Mouse (Mus musculus) MEL (cell line): ENCODE measurements at regions not wholly inside any gene's neighbourhood (a gene's known extent, or its start where the extent isn't known, plus 50 kb on each side); places are given as distances from the start of the nearest gene placed in this dataset.
A peak's percentile ranks its signal among the peaks of the same experiment; 100 is the strongest.

ENCODE experiments used
- DNase-seq: peaks from one replicate; pipeline ENCODE4 v3.0.0; 2011; ENCODE audit warnings: low read depth, low spot score
- H3K27ac ChIP-seq: 2 replicates; pipeline ENCODE4 v1.5.1; 2012; ENCODE audit warnings: low read depth, mild to moderate bottlenecking, control low read depth, low read length, moderate library complexity; ENCODE audit not compliant: control insufficient read depth
- H3K27me3 ChIP-seq, 2 experiments: fragments of 150-350 bp in 1 of 2; sonication (generic) in 1 of 2; 2 replicates each; pipeline ENCODE4 v1.6.1; 2012; ENCODE audit warnings: low read length in 2 of 2, mild to moderate bottlenecking in 2 of 2, improper control_type of control experiment in 1 of 2, moderate library complexity in 1 of 2; ENCODE audit not compliant: insufficient read depth in 2 of 2, control insufficient read depth in 1 of 2
- H3K36me3 ChIP-seq, 2 experiments: 2 replicates each; pipeline ENCODE4 v1.6.1; 2012 to 2014; ENCODE audit warnings: low read length in 2 of 2, improper control_type of control experiment in 1 of 2, inconsistent platforms in 1 of 2, mild to moderate bottlenecking in 1 of 2; ENCODE audit not compliant: insufficient read depth in 2 of 2, control insufficient read depth in 1 of 2
- H3K4me1 ChIP-seq, 2 experiments: fragments of 150-350 bp in 1 of 2; sonication (generic) in 1 of 2; 2 replicates each; pipeline ENCODE4 v1.6.1; 2012; ENCODE audit warnings: low read length in 2 of 2, improper control_type of control experiment in 1 of 2, mild to moderate bottlenecking in 1 of 2; ENCODE audit not compliant: insufficient read depth in 2 of 2, control insufficient read depth in 1 of 2
- H3K4me3 ChIP-seq, 2 experiments: fragments of 150-350 bp in 1 of 2; sonication (generic) in 1 of 2; 2 replicates each; pipeline ENCODE4 v1.5.1; 2012; ENCODE audit warnings: low read depth in 2 of 2, low read length in 2 of 2, mild to moderate bottlenecking in 2 of 2, moderate library complexity in 2 of 2, control low read depth in 1 of 2, improper control_type of control experiment in 1 of 2; ENCODE audit not compliant: control insufficient read depth in 1 of 2, insufficient read depth in 1 of 2
- H3K79me2 ChIP-seq: 2 replicates; pipeline ENCODE4 v1.6.1; 2012; ENCODE audit warnings: mild to moderate bottlenecking, low read length, moderate library complexity; ENCODE audit not compliant: control insufficient read depth, poor library complexity, insufficient read depth
- H3K9ac ChIP-seq: 2 replicates; pipeline ENCODE4 v1.6.1; 2012; ENCODE audit warnings: low read depth, mild to moderate bottlenecking, control low read depth, low read length, moderate library complexity; ENCODE audit not compliant: control insufficient read depth, poor library complexity, severe bottlenecking
- H3K9me3 ChIP-seq: fragments of 150-350 bp; sonication (generic); replicated peaks from 2 replicates; pipeline ENCODE4 v1.6.1; 2012; ENCODE audit warnings: mild to moderate bottlenecking, low read length, improper control_type of control experiment, moderate library complexity; ENCODE audit not compliant: insufficient read depth
- BHLHE40 ChIP-seq: IDR thresholded peaks from 2 replicates; pipeline ENCODE4 v1.6.1; 2012; ENCODE audit warnings: low read depth, mild to moderate bottlenecking, inconsistent platforms, low read length, improper control_type of control experiment, borderline replicate concordance
- CHD1 ChIP-seq: IDR thresholded peaks from 2 replicates; pipeline ENCODE4 v1.6.1; 2012; ENCODE audit warnings: low read depth, mild to moderate bottlenecking, inconsistent platforms, low read length, improper control_type of control experiment
- CHD2 ChIP-seq: IDR thresholded peaks from 2 replicates; pipeline ENCODE4 v1.6.1; 2011; ENCODE audit warnings: low read length, improper control_type of control experiment
- ELF1 ChIP-seq: IDR thresholded peaks from 2 replicates; pipeline ENCODE4 v1.6.1; 2014; ENCODE audit warnings: low read depth, mild to moderate bottlenecking, inconsistent platforms, low read length, improper control_type of control experiment, moderate library complexity
- EP300 ChIP-seq, 2 experiments: IDR thresholded peaks; 2 replicates each; pipeline ENCODE4 v1.6.1; 2011; ENCODE audit warnings: improper control_type of control experiment in 2 of 2, low read length in 2 of 2, low read depth in 1 of 2, mild to moderate bottlenecking in 1 of 2
- ETS1 ChIP-seq: IDR thresholded peaks from 2 replicates; pipeline ENCODE4 v1.6.1; 2012; ENCODE audit warnings: low read depth, mild to moderate bottlenecking, inconsistent platforms, low read length, improper control_type of control experiment, moderate library complexity
- GABPA ChIP-seq: IDR thresholded peaks from 2 replicates; pipeline ENCODE4 v1.6.1; 2012; ENCODE audit warnings: low read depth, mild to moderate bottlenecking, inconsistent platforms, low read length, improper control_type of control experiment, moderate library complexity
- GATA1 ChIP-seq: IDR thresholded peaks from 2 replicates; pipeline ENCODE4 v1.6.1; 2011; ENCODE audit warnings: low read depth, low read length, improper control_type of control experiment
- HCFC1 ChIP-seq: IDR thresholded peaks from 2 replicates; pipeline ENCODE4 v1.6.1; 2012; ENCODE audit warnings: low read depth, mild to moderate bottlenecking, inconsistent platforms, low read length, improper control_type of control experiment, moderate library complexity
- JUND ChIP-seq: IDR thresholded peaks from 2 replicates; pipeline ENCODE4 v1.6.1; 2011; ENCODE audit warnings: low read depth, mild to moderate bottlenecking, improper control_type of control experiment, low read length
- KAT2A ChIP-seq: conservative IDR thresholded peaks from 2 replicates; pipeline ENCODE4 v1.6.1; 2012; ENCODE audit warnings: low read depth, low read length, improper control_type of control experiment, inconsistent platforms
- MAFK ChIP-seq: IDR thresholded peaks from 2 replicates; pipeline ENCODE4 v1.6.1; 2011; ENCODE audit warnings: low read depth, mild to moderate bottlenecking, low read length, improper control_type of control experiment, borderline replicate concordance
- MAX ChIP-seq: IDR thresholded peaks from 2 replicates; pipeline ENCODE4 v1.6.1; 2011; ENCODE audit warnings: low read length, improper control_type of control experiment
- MXI1 ChIP-seq: IDR thresholded peaks from 2 replicates; pipeline ENCODE4 v1.6.1; 2011; ENCODE audit warnings: mild to moderate bottlenecking, low read depth, low read length, improper control_type of control experiment
- MYB ChIP-seq: IDR thresholded peaks from 2 replicates; pipeline ENCODE4 v1.6.1; 2011; ENCODE audit warnings: mild to moderate bottlenecking, low read depth, low read length, improper control_type of control experiment
- MYC ChIP-seq: IDR thresholded peaks from 2 replicates; pipeline ENCODE4 v1.6.1; 2011; ENCODE audit warnings: low read depth, mild to moderate bottlenecking, low read length, improper control_type of control experiment, moderate library complexity
- NELFE ChIP-seq: IDR thresholded peaks from 2 replicates; pipeline ENCODE4 v1.6.1; 2011; ENCODE audit warnings: low read depth, low read length, improper control_type of control experiment
- POLR2AphosphoS2 ChIP-seq: IDR thresholded peaks from 2 replicates; pipeline ENCODE4 v1.6.1; 2011; ENCODE audit warnings: low read length, improper control_type of control experiment
- RCOR1 ChIP-seq: IDR thresholded peaks from 2 replicates; pipeline ENCODE4 v1.6.1; 2012; ENCODE audit warnings: low read depth, mild to moderate bottlenecking, inconsistent platforms, low read length, improper control_type of control experiment
- SIN3A ChIP-seq: IDR thresholded peaks from 2 replicates; pipeline ENCODE4 v1.6.1; 2012; ENCODE audit warnings: low read length, improper control_type of control experiment, inconsistent platforms
- TAL1 ChIP-seq: IDR thresholded peaks from 2 replicates; pipeline ENCODE4 v1.6.1; 2012; ENCODE audit warnings: mild to moderate bottlenecking, inconsistent platforms, low read length, moderate library complexity, mixed read lengths
- TBP ChIP-seq: IDR thresholded peaks from 2 replicates; pipeline ENCODE4 v1.8.0; 2011; ENCODE audit warnings: low read depth, low read length, improper control_type of control experiment
- TCF12 ChIP-seq: IDR thresholded peaks from 2 replicates; pipeline ENCODE4 v1.6.1; 2014; ENCODE audit warnings: low read depth, mild to moderate bottlenecking, inconsistent platforms, low read length, improper control_type of control experiment, moderate library complexity
- USF1 ChIP-seq: IDR thresholded peaks from 2 replicates; pipeline ENCODE4 v1.6.1; 2014; ENCODE audit warnings: low read depth, mild to moderate bottlenecking, inconsistent platforms, low read length, improper control_type of control experiment, moderate library complexity
- USF2 ChIP-seq, 2 experiments: IDR thresholded peaks; 2 replicates each; pipeline ENCODE4 v1.6.1; 2011 to 2012; ENCODE audit warnings: improper control_type of control experiment in 2 of 2, low read length in 2 of 2, borderline replicate concordance in 1 of 2, inconsistent platforms in 1 of 2, low read depth in 1 of 2, mild to moderate bottlenecking in 1 of 2; ENCODE audit not compliant: insufficient read depth in 1 of 2
- ZKSCAN1 ChIP-seq: IDR thresholded peaks from 2 replicates; pipeline ENCODE4 v1.6.1; 2012; ENCODE audit warnings: low read depth, mild to moderate bottlenecking, inconsistent platforms, low read length, improper control_type of control experiment, moderate library complexity
- ZMIZ1 ChIP-seq: IDR thresholded peaks from 2 replicates; pipeline ENCODE4 v1.6.1; 2012; ENCODE audit warnings: low read depth, mild to moderate bottlenecking, inconsistent platforms, low read length, improper control_type of control experiment, moderate library complexity

DNA sequence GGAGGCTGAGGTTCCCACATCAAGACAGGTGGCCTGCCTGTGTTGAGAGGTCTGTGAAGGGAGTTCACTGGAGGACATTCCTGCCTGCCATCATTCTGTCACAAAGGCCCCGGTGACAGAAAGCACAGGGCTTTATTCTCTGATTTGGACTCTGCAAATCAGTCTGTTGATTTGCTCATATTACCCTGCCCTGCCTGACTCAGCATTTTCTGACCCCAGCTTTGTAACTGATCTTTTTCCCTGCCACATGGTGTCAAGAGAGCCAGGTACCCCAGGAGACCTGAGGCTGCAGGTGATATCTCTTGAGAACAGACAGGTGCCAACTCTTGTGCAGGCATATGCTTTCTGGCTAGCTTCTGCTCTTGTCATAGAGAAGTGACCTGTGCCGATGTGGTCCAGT lies 906.5 kb upstream of the Lrrc6 start:
- no peak overlapping the region for H3K4me3 ChIP-seq
- no peak overlapping the region for H3K27ac ChIP-seq
- TF ChIP-seq EP300 (IDR thresholded peaks at IDR 0.05; ENCODE audit: low read depth in 1 of 2, low read length in 2 of 2) = peak in 1 of 2 experiments; percentile 31; a peak in 1 of 4 replicates
- peak; percentile 91 for TF ChIP-seq MAFK
- peak; percentile 11; the same call in 1 of the 2 replicates for TF ChIP-seq RCOR1
- no peak for TF ChIP-seq MAX
- TF ChIP-seq MYC = 0 out of 2 replicates have a peak, but pooled peaks have one; percentile 20
- TF ChIP-seq, all 39 proteins: peak for 4
- H3K9ac ChIP-seq = no peak overlapping the region
- H3K27me3 ChIP-seq = no peaks in the 10 kb centered on the region
- peaks cover 44 to 50% of the 10 kb centered on the region in 2 experiments for H3K4me1 ChIP-seq
- H3K9me3 ChIP-seq = no peaks in the 10 kb centered on the region
- no peaks in the 10 kb centered on the region for H3K79me2 ChIP-seq
- peaks cover 0 to 51% of the 10 kb centered on the region in 2 experiments; a peak in 2 of 4 replicates for H3K36me3 ChIP-seq
- DNase-seq = peak; percentile 39

DNA sequence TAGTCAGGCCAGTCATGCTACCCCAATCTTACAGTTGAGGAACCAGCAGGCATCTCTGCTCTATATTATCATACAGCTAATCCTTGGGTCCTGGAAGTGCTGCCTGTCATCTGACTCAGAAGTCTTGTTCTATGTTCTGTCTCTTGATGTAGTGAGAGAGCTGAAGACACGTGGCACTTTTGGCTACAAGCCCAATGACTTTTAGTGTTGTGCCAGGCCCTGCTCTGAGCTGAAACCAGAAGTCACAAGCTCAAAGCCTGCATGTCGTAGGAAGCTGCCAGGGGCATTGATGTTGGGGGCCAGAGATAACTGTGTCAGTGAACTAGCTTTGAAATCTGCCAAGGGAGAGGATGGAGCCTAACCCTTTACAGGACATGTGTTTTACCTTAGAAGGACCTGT lies 904.8 kb upstream of the Lrrc6 start:
- H3K79me2 ChIP-seq = no peaks in the 10 kb centered on the region
- H3K27ac ChIP-seq = peak overlapping the region; percentile 24
- DNase-seq = peak; percentile 91

More for the DNA sequence above, 904.8 kb upstream of the Lrrc6 start:
- peak overlapping the region; percentile 24; the same call in 1 of the 2 replicates for H3K9ac ChIP-seq
- no peaks in the 10 kb centered on the region for H3K9me3 ChIP-seq
- H3K4me1 ChIP-seq = peaks cover 45 to 47% of the 10 kb centered on the region in 2 experiments
- peaks cover 0 to 45% of the 10 kb centered on the region in 2 experiments; a peak in 2 of 4 replicates for H3K36me3 ChIP-seq
- no peak overlapping the region for H3K4me3 ChIP-seq
- TF ChIP-seq BHLHE40 (peak; percentile 48; the same call in 1 of the 2 replicates), MYC (peak; percentile 96), ZKSCAN1 (no peak), CHD1 (no peak), TAL1 (peak; percentile 9; the same call in 1 of the 2 replicates), MXI1 (peak; percentile 96), CHD2 (no peak), TCF12 (peak; percentile 25), POLR2AphosphoS2 (no peak), GATA1 (0 out of 2 replicates have a peak, but pooled peaks have one; percentile 26), GABPA (no peak), ELF1 (no peak), ETS1 (peak; percentile 68), MYB (no peak), RCOR1 (no peak), SIN3A (peak; percentile 77), KAT2A (peak; percentile 38; the same call in 1 of the 2 replicates), USF1 (peak; percentile 91), HCFC1 (no peak), EP300 (IDR thresholded peaks at IDR 0.05; ENCODE audit: low read depth in 1 of 2, low read length in 2 of 2) (peak in 1 of 2 experiments; percentile 55; a peak in 2 of 4 replicates), TBP (no peak), NELFE (no peak), USF2 (IDR thresholded peaks at IDR 0.05; ENCODE audit: borderline replicate concordance in 1 of 2, insufficient read depth in 1 of 2, low read depth in 1 of 2, low read length in 2 of 2) (peak in 1 of 2 experiments; percentile 67; a peak in 2 of 4 replicates), ZMIZ1 (no peak), JUND (no peak), MAX (peak; percentile 97)
- H3K27me3 ChIP-seq = no peaks in the 10 kb centered on the region
